Mouse (Mus musculus) midbrain, postnatal 0 days (tissue): ENCODE data around the gene Klhl8. TPM values are rescaled to one million over a fixed set of nuclear protein-coding genes. Genes with fewer than 3 reads are reported as not detected.

Experiments used
- ATAC-seq: fragments of 200-750 bp; cut with Nextera tagmentation; 2 replicates; pipeline ENCODE4 v1.8.0; 2017; ENCODE audit warnings: moderate number of reproducible peaks, mild to moderate bottlenecking, moderate TSS enrichment, moderate library complexity; ENCODE audit not compliant: low FRiP score
- DNase-seq: peaks from one replicate; pipeline ENCODE4 v3.0.0-alpha.2; 2015; ENCODE audit warnings: low spot score
- H3K27ac ChIP-seq: fragments of 300-500 bp; sonication (generic); 2 replicates; pipeline ENCODE4 v1.5.1; 2014; ENCODE audit warnings: low read depth, mild to moderate bottlenecking, low read length, mixed read lengths
- H3K27me3 ChIP-seq: fragments of 300-500 bp; sonication (generic); 2 replicates; pipeline ENCODE4 v1.6.1; 2014; ENCODE audit warnings: low read length, control low read depth, mixed read lengths; ENCODE audit not compliant: insufficient read depth
- H3K36me3 ChIP-seq: fragments of 300-500 bp; sonication (generic); 2 replicates; pipeline ENCODE4 v1.6.1; 2014; ENCODE audit warnings: low read length, control low read depth, mixed read lengths; ENCODE audit not compliant: insufficient read depth
- H3K4me1 ChIP-seq: fragments of 300-500 bp; sonication (generic); 2 replicates; pipeline ENCODE4 v1.6.1; 2014; ENCODE audit warnings: mild to moderate bottlenecking, control low read depth, antibody characterized with exemption, low read length, mixed read lengths; ENCODE audit not compliant: insufficient read depth
- H3K4me2 ChIP-seq: fragments of 300-500 bp; sonication (generic); 2 replicates; pipeline ENCODE4 v1.6.1; 2014; ENCODE audit warnings: low read depth, mild to moderate bottlenecking, low read length, mixed read lengths; ENCODE audit not compliant: poor library complexity, severe bottlenecking
- H3K4me3 ChIP-seq: fragments of 300-500 bp; sonication (generic); 2 replicates; pipeline ENCODE4 v1.5.1; 2014; ENCODE audit warnings: low read depth, mild to moderate bottlenecking, low read length, moderate library complexity
- H3K9ac ChIP-seq: fragments of 300-500 bp; sonication (generic); replicated peaks from 2 replicates; pipeline ENCODE4 v1.6.1; 2014; ENCODE audit warnings: mild to moderate bottlenecking, low read length, moderate library complexity, mixed read lengths; ENCODE audit not compliant: poor library complexity, severe bottlenecking
- H3K9me3 ChIP-seq: fragments of 300-500 bp; sonication (generic); 2 replicates; pipeline ENCODE4 v1.6.1; 2016; ENCODE audit warnings: low read length, control low read depth
- CTCF ChIP-seq: IDR thresholded peaks from 2 replicates; pipeline ENCODE4 v1.5.1; 2016; ENCODE audit warnings: antibody characterized with exemption, mild to moderate bottlenecking
- WGBS: fragments of 180-500 bp; shearing (Covaris S2); extraction: QIAGEN DNeasy Blood & Tissue Kit; methylation state at CpG from one replicate; pipeline ENCODE4 v1.1.7; 2014; 5-methylcytosine and 5-hydroxymethylcytosine counted together
- polyA plus RNA-seq: library from polyadenylated mRNA; unstranded; fragments of >200 nt; fragmentation: Nextera tagmentation; extraction: Ambion mirVana; gene quantifications from 2 replicates; pipeline ENCODE4 v1.2.1, GENCODE M21; 2015
- total RNA-seq: library from RNA; depleted of rRNA; stranded (reverse); fragments of >200 nt; gene quantifications from 2 replicates; pipeline ENCODE4 v1.2.3, GENCODE M21; 2014

Klhl8 gene
- total and polyA plus RNA-seq, 2 experiments from 2014 or later, result 39.5 to 44.6 TPM

DNA sequence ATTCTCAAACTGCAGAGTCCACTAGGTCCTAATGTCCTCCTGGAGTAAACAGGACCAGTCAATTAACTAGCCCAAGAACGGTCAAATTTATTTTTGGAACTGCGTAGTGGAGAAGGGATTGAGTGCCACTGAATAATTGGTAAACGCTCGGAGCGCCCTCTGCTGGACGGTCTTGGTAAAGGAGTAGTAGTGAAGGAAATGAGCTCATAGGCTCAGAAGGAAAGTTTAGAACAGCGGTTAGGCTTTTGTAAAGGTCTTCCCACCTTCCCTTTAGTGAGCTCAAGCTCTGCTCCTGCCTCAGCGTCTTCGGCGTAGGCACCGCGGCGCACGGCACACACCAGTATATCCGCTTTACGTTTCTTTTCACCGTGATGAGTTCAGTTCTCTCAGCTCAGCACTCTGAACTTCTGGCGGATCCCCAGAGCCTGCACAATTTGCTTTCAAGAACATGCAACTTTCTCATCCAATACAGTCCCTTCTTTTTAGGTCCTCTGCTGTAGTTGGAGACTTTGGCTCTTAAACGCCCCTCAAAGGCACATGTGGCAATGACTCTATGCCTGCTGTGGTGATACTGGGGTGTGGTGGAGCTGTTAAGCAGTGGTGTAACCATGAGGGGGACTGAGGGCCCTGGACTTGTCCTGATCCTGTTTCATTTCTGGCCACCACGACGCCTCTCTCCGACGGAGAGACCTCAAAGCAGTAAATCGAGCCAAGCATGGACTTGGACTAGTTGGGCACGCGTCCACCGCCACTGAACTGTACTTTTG lies 16.6 kb upstream of the Klhl8 start:
- H3K9ac ChIP-seq, result no peak overlapping the region
- H3K4me2 ChIP-seq, result peak overlapping the region; percentile 45
- no peaks in the 10 kb centered on the region for H3K36me3 ChIP-seq
- peak; percentile 91 for DNase-seq
- 29% methylated on average over 27 of the region's 27 CpGs for WGBS
- no peak overlapping the region for H3K4me3 ChIP-seq
- peak; percentile 94 for TF ChIP-seq CTCF
- no peaks in the 10 kb centered on the region for H3K27me3 ChIP-seq
- H3K27ac ChIP-seq, result no peak overlapping the region
- H3K4me1 ChIP-seq, result 0 out of 2 replicates have a peak, but pooled peaks cover 2% of the 10 kb centered on the region
- H3K9me3 ChIP-seq, result no peaks in the 10 kb centered on the region
- ATAC-seq, result no peak

DNA sequence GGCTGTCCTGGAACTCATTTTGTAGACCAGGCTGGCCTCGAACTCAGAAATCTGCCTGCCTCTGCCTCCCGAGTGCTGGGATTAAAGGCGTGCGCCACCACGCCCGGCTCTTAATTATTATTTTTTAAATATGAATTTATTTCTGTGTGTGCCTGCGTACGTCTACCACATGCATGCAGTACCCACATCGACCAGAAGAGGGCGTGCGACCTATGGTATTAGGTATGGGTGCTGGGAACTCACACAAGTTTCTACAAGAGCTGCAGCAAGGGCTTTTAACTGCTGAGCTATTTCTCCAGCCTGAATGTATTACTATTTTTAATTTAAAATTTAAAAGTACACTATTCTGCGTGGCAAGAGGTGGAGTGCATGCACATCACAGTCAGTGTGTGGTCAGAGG lies 15.3 kb upstream of the Klhl8 start:
- WGBS, result 69% methylated on average over 12 of the region's 12 CpGs
- Histone ChIP-seq H3K9ac (no peak overlapping the region), H3K4me1 (0 out of 2 replicates have a peak, but pooled peaks cover 2% of the 10 kb centered on the region), H3K4me3 (no peak overlapping the region), H3K36me3 (no peaks in the 10 kb centered on the region), H3K27ac (no peak overlapping the region), H3K27me3 (no peaks in the 10 kb centered on the region), H3K9me3 (no peaks in the 10 kb centered on the region), H3K4me2 (no peak overlapping the region)
- DNase-seq, result peak; percentile 16
- ATAC-seq, result no peak
- peak; percentile 66 for TF ChIP-seq CTCF

DNA sequence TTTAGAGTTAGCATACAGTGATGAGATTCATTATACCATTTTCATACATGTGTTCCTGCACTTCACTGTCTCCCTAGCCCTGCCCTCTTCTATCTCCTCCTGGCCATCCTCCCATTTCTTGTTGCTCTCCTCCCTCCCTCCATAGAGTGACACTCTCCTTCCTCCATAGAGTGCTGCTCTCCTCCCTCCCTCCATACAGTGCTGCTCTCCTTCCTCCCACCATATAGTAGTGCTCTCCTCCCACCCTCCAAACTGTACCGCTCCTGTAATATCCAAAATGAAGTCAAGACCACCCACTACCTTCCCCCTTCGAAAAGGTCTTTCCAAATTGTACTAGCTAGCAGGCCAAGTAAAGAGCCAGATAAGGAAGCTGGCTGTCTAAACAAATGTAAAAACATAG lies 12.7 kb upstream of the Klhl8 start:
- H3K4me3 ChIP-seq, result no peak overlapping the region
- no peak overlapping the region for H3K27ac ChIP-seq
- no peaks in the 10 kb centered on the region for H3K9me3 ChIP-seq
- H3K9ac ChIP-seq, result no peak overlapping the region
- 88% methylated on average over 2 of the region's 2 CpGs for WGBS
- ATAC-seq, result no peak
- H3K4me2 ChIP-seq, result no peak overlapping the region
- no peaks in the 10 kb centered on the region for H3K36me3 ChIP-seq
- H3K27me3 ChIP-seq, result no peaks in the 10 kb centered on the region
- H3K4me1 ChIP-seq, result 0 out of 2 replicates have a peak, but pooled peaks cover 2% of the 10 kb centered on the region
- no peak for DNase-seq
- TF ChIP-seq CTCF, result no peak

DNA sequence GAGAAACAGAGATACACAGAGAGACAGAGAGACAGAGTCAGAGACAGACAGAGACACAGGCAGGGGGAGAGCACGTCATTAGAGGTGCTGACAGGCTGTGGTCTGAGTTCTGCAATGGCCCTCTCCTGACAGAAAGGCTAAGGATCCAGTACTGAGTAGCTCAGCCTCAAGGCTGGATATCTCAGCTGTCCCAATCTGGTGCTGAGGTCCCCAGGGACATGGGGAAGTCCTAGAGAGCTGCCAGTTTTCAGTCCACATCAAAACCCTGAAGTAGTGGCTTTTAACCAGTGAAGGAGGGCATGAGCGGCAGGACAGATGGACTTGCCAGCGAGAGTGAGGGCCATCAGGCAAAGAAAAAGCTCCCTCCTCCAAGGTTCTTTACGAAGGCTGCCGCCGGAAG lies 12.0 kb upstream of the Klhl8 start:
- Histone ChIP-seq H3K36me3 (no peaks in the 10 kb centered on the region), H3K4me3 (no peak overlapping the region), H3K9ac (no peak overlapping the region), H3K4me1 (0 out of 2 replicates have a peak, but pooled peaks cover 2% of the 10 kb centered on the region), H3K27ac (no peak overlapping the region), H3K27me3 (no peaks in the 10 kb centered on the region), H3K9me3 (no peaks in the 10 kb centered on the region), H3K4me2 (no peak overlapping the region)
- DNase-seq (no peak), ATAC-seq (no peak)
- 89% methylated on average over 6 of the region's 6 CpGs for WGBS
- TF ChIP-seq CTCF, result no peak

DNA sequence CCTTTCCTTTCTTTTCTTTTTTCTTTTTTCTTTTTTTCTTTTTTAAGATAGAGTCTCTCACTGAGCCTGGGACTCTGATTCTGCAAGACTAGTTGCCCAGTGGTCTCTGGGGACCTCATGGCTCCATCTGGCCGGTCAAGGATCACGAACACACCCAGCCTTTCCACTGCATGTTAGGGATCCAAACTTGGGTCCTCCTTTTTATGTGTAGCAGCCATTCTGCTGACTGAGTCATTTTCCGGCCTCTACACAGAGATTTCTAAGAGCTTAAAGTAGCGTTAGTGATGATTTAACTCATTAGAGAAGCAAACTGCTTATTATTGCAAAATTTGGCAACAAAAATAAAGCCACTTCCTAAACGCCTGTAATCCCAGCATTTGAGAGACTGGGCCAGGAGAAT lies 11.4 kb upstream of the Klhl8 start:
- Histone ChIP-seq H3K4me2 (no peak overlapping the region), H3K4me1 (no peaks in the 10 kb centered on the region), H3K4me3 (no peak overlapping the region), H3K27me3 (no peaks in the 10 kb centered on the region), H3K27ac (no peak overlapping the region), H3K9ac (no peak overlapping the region), H3K36me3 (no peaks in the 10 kb centered on the region), H3K9me3 (no peaks in the 10 kb centered on the region)
- WGBS, result 72% methylated on average over 5 of the region's 5 CpGs
- no peak for TF ChIP-seq CTCF
- ATAC-seq (no peak), DNase-seq (no peak)

DNA sequence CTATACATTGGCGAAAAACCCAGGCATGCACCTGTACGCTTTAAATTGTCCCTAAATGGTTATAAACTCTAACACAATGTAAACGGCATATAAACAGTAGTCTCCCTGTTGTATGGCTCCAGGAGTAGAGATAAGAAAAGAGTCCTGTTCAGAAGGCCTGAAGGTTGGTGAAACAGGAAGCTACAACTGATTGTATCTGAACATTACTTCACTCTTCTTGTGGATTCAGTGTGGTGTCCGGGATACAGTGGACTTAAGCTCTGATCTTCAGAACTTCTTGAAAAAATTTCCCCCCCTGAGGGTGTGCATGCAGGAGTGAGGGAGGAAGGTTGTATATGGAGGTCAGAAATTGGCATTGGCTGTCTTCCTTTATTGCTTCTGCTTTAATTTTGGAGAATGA lies 8.4 kb upstream of the Klhl8 start:
- no peak for ATAC-seq
- no peaks in the 10 kb centered on the region for H3K27me3 ChIP-seq
- H3K4me2 ChIP-seq, result no peak overlapping the region
- no peak overlapping the region for H3K4me3 ChIP-seq
- WGBS, result 94% methylated on average over 4 of the region's 4 CpGs
- TF ChIP-seq CTCF, result no peak
- H3K36me3 ChIP-seq, result no peaks in the 10 kb centered on the region
- H3K9me3 ChIP-seq, result no peaks in the 10 kb centered on the region
- no peaks in the 10 kb centered on the region for H3K4me1 ChIP-seq
- H3K27ac ChIP-seq, result no peak overlapping the region
- DNase-seq, result no peak
- H3K9ac ChIP-seq, result no peak overlapping the region
